Comparison of ENCODE assay signal across 8 mouse cellular contexts in the genomic region with DNA sequence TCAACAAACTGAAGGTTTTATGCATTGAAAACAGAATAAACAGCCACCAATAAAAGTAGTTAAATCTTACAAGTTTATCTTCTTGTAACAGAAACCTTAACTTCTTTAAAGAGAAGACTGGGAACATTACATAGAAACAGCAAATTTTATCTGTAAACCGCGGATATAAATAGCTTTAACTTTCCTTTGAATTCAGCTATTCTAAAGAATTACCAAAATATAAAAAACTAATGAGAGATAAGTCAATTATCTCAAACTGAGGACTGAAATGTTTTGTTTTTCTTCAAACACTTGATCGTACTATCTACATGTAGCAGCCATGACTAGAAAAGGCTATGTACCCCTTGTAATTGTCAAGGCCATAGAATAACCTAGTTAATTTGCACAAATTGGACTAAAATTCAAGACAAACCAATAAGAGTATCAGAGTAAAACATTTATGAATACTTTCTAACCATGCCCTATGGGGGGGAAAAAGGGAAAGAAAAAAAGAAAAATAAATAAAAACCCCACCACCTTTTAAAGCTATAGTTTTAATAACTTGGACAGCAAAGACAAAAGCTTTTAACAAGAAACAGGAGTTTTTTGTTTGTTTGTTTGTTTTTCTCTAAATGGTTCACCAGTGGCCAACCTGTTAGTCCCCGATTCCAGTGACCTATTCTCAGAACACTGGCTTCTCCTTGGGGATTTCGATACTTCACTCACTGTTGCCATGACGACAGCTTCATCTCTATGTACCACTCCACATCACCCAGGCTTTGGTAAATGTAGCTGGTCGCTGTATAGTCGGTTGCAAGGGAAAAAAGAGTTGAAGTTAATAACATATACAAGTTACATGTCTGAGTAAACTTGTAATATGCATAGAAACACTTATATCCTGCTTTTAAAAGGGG. TPM values are rescaled to one million over a fixed set of nuclear protein-coding genes. Genes with fewer than 3 reads are reported as not detected.
A peak's percentile ranks its signal among the peaks of the same experiment; 100 is the strongest.
DNase-seq lines count a peak whose midpoint lies in the region; ATAC-seq and TF ChIP-seq lines count a peak whose summit lies in the region.

No protein-coding gene starts in this region.

- H3K27ac ChIP-seq in heart, embryonic 11.5 days (ENCODE audit: low read depth, low read length) = no peak overlapping the region
- H3K27ac ChIP-seq in embryonic facial prominence, embryonic 13.5 days = no peak overlapping the region
- H3K27ac ChIP-seq in liver, embryonic 14.5 days = no peak overlapping the region

- no peak for ATAC-seq in heart, embryonic 11.5 days (replicated peaks; ENCODE audit: insufficient number of reproducible peaks, low FRiP score, low TSS enrichment)
- ATAC-seq in embryonic facial prominence, embryonic 13.5 days (ENCODE audit: insufficient number of reproducible peaks, insufficient read depth, low FRiP score, low TSS enrichment, low read depth) = no peak
- no peak for ATAC-seq in liver, embryonic 14.5 days (ENCODE audit: insufficient read depth)

- no peak for DNase-seq in heart, postnatal 25 days (ENCODE audit: low spot score)
- no peak for DNase-seq in liver, embryonic 14.5 days (ENCODE audit: low read depth in 3 of 3, low spot score in 3 of 3)
- DNase-seq in thymus, adult 18-20 months = no peak
- DNase-seq in left cerebral cortex, postnatal 4 days = no peak
- DNase-seq in adrenal gland, postnatal 4 days (ENCODE audit: low spot score in 2 of 2) = no peak

- no peak overlapping the region for H3K9ac ChIP-seq in heart, embryonic 11.5 days (ENCODE audit: low read depth, low read length)
- no peak overlapping the region for H3K9ac ChIP-seq in embryonic facial prominence, embryonic 13.5 days
- H3K9ac ChIP-seq in liver, embryonic 14.5 days (replicated peaks) = no peak overlapping the region

- H3K4me1 ChIP-seq in heart, embryonic 11.5 days (ENCODE audit: control insufficient read depth, insufficient read depth, low read length) = peaks cover 19% of the 10 kb centered on the region
- H3K4me1 ChIP-seq in E14TG2a.4 (replicated peaks; ENCODE audit: low read depth, low read length) = peaks cover 75% of the 10 kb centered on the region
- H3K4me1 ChIP-seq in embryonic facial prominence, embryonic 13.5 days = peaks cover 36% of the 10 kb centered on the region
- peaks cover 24% of the 10 kb centered on the region in 2 experiments for H3K4me1 ChIP-seq in liver, embryonic 14.5 days (replicated peaks; ENCODE audit: control insufficient read depth in 2 of 2, insufficient read depth in 2 of 2, low read length in 1 of 2)

- WGBS in heart, embryonic 11.5 days (ENCODE audit: insufficient replicate concordance) = 70% methylated on average over 8 of the region's 8 CpGs
- WGBS in embryonic facial prominence, embryonic 13.5 days = 69% methylated on average over 8 of the region's 8 CpGs
- 66% methylated on average over 8 of the region's 8 CpGs for WGBS in liver, embryonic 14.5 days (ENCODE audit: insufficient replicate concordance)

- H3K4me2 ChIP-seq in heart, embryonic 11.5 days = peak overlapping the region; percentile 47
- peak overlapping the region; percentile 42 for H3K4me2 ChIP-seq in embryonic facial prominence, embryonic 13.5 days
- H3K4me2 ChIP-seq in liver, embryonic 14.5 days (ENCODE audit: low read depth) = peak overlapping the region; percentile 50

- H3K27me3 ChIP-seq in heart, embryonic 11.5 days (ENCODE audit: control insufficient read depth, insufficient read depth, low read length) = no peaks in the 10 kb centered on the region
- no peaks in the 10 kb centered on the region for H3K27me3 ChIP-seq in E14TG2a.4 (ENCODE audit: insufficient read depth, low read length)
- H3K27me3 ChIP-seq in embryonic facial prominence, embryonic 13.5 days = no peaks in the 10 kb centered on the region
- H3K27me3 ChIP-seq in liver, embryonic 14.5 days (ENCODE audit: control insufficient read depth, insufficient read depth, low read length) = no peaks in the 10 kb centered on the region

- H3K36me3 ChIP-seq in heart, embryonic 11.5 days (ENCODE audit: control insufficient read depth, insufficient read depth, low read length) = peaks cover 15% of the 10 kb centered on the region
- H3K36me3 ChIP-seq in E14TG2a.4 (ENCODE audit: insufficient read depth, low read length) = peaks cover 77% of the 10 kb centered on the region
- H3K36me3 ChIP-seq in embryonic facial prominence, embryonic 13.5 days = peaks cover 42% of the 10 kb centered on the region
- H3K36me3 ChIP-seq in liver, embryonic 14.5 days (replicated peaks; ENCODE audit: control insufficient read depth, insufficient read depth, low read depth) = peaks cover 62% of the 10 kb centered on the region

- no peak for TF ChIP-seq CTCF in E14TG2a.4 (conservative IDR thresholded peaks at IDR 0.05; ENCODE audit: low read length)
- TF ChIP-seq CTCF in liver, embryonic 14.5 days (IDR thresholded peaks at IDR 0.05; ENCODE audit: low read depth) = no peak

- H3K9me3 ChIP-seq in heart, embryonic 11.5 days (replicated peaks; ENCODE audit: control insufficient read depth, low read length) = no peaks in the 10 kb centered on the region
- no peaks in the 10 kb centered on the region for H3K9me3 ChIP-seq in E14TG2a.4 (ENCODE audit: low read length)
- no peaks in the 10 kb centered on the region for H3K9me3 ChIP-seq in embryonic facial prominence, embryonic 13.5 days
- H3K9me3 ChIP-seq in liver, embryonic 14.5 days (ENCODE audit: control insufficient read depth, low read length) = no peaks in the 10 kb centered on the region

- intact Hi-C loops in heart, postnatal 25 days (cut with DNase I) = no loop called here
- intact Hi-C loops in left cerebral cortex, postnatal 4 days (cut with DNase I) = no loop called here

- no peak for TF ChIP-seq EP300 in liver, embryonic 14.5 days (IDR thresholded peaks at IDR 0.05; ENCODE audit: low read depth)

- H3K4me3 ChIP-seq in heart, embryonic 11.5 days (ENCODE audit: low read depth, low read length) = no peak overlapping the region
- H3K4me3 ChIP-seq in E14TG2a.4 (replicated peaks; ENCODE audit: low read length) = peak overlapping the region; percentile 87
- no peak overlapping the region for H3K4me3 ChIP-seq in embryonic facial prominence, embryonic 13.5 days
- H3K4me3 ChIP-seq in liver, embryonic 14.5 days (ENCODE audit: insufficient read depth in 1 of 2, low read depth in 2 of 2, low read length in 2 of 2) = peak overlapping the region; percentile 18 to 22; a peak in 3 of 4 replicates

RNA-seq across cellular contexts. Expression of gene Ccnl1, which starts 3.3 kb away (rescaled TPM):
- 91.5 and 97.7 TPM in 2 replicates for polyA plus RNA-seq in heart, embryonic 11.5 days (2014; fragmentation: Nextera tagmentation; extraction: Ambion mirVana)
- total RNA-seq in heart, postnatal 25 days (2021) = 10 to 100 TPM; 19.0 to 23.4 TPM
- 107 and 123 TPM in 2 replicates for polyA plus RNA-seq in embryonic facial prominence, embryonic 13.5 days (2015; fragmentation: Nextera tagmentation; extraction: Ambion mirVana)
- 29.9 and 45.9 TPM in 2 replicates for polyA plus RNA-seq in liver, embryonic 14.5 days (2012; rRNA removed)
- 41.6 and 44.2 TPM in 2 replicates for polyA plus RNA-seq in liver, embryonic 14.5 days (2014; fragmentation: Nextera tagmentation; extraction: Ambion mirVana)
- 10 to 100 TPM; 65.7 to 72.1 TPM for total RNA-seq in left cerebral cortex, postnatal 4 days (2021)
- 100 to 1,000 TPM; 109 to 117 TPM for total RNA-seq in adrenal gland, postnatal 4 days (2021)

Comparison
In these comparisons a context has a peak if more than half of its experiments do, and no peak if none do; other contexts are left out.
1. H3K4me3 ChIP-seq: peak in E14TG2a.4 (single experiment) and liver, embryonic 14.5 days (2 of 2); none in heart, embryonic 11.5 days (single experiment) and embryonic facial prominence, embryonic 13.5 days (single experiment).
2. Peak in every context shown above with its lines, with median percentiles within 50 percentile points of each other: H3K4me2 ChIP-seq.